Mouse (Mus musculus) frontal cortex, adult (tissue): ENCODE results near the gene Nubp2.

ENCODE experiments used
- ATAC-seq: cut with Nextera tagmentation; 2 replicates; pipeline ENCODE4 v1.9.2; 2017; ENCODE audit warnings: mild to moderate bottlenecking, moderate library complexity, mixed read lengths; ENCODE audit not compliant: low TSS enrichment

Nubp2 gene

DNA sequence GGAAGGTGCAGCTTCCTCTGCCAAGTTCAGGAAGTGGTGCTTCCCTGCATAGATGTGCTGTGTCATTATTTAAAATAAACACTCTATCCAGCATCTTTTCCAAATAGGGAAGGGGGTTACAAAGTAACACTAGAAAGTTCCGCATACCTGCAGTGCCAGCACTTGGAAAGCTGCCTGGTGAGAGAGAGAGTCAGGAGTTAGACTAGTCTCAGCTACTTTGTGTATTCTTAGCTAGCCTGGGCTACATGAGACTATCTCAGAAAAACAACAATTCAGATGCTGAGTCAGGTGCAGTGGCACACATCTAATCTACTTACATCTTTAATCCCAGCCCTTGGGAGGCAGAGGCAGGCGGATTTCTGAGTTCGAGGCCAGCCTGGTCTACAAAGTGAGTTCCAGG lies 24.4 kb downstream of the Nubp2 start:
- ATAC-seq: no peak

GRCm38 (mm10) chr17:24860076-24860475 lies 26.1 kb downstream of the Nubp2 start:
- no peak for ATAC-seq

GRCm38 (mm10) chr17:24858967-24859366 lies 27.2 kb downstream of the Nubp2 start:
- ATAC-seq: no peak

- ATAC-seq: no peak
These were observed 28.2 kb downstream of the Nubp2 start for GRCm38 (mm10) chr17:24857831-24858470.

- ATAC-seq: no peak
These were observed 29.6 kb downstream of the Nubp2 start for GRCm38 (mm10) chr17:24856589-24856988.

- peak; percentile 41; the same call in 1 of the 2 replicates for ATAC-seq
These were observed 30.2 kb downstream of the Nubp2 start for GRCm38 (mm10) chr17:24855838-24856464.

- no peak for ATAC-seq
These were observed 34.6 kb downstream of the Nubp2 start for GRCm38 (mm10) chr17:24851381-24852125.

- no peak for ATAC-seq
These were observed 35.4 kb downstream of the Nubp2 start for GRCm38 (mm10) chr17:24850773-24851127.

DNA sequence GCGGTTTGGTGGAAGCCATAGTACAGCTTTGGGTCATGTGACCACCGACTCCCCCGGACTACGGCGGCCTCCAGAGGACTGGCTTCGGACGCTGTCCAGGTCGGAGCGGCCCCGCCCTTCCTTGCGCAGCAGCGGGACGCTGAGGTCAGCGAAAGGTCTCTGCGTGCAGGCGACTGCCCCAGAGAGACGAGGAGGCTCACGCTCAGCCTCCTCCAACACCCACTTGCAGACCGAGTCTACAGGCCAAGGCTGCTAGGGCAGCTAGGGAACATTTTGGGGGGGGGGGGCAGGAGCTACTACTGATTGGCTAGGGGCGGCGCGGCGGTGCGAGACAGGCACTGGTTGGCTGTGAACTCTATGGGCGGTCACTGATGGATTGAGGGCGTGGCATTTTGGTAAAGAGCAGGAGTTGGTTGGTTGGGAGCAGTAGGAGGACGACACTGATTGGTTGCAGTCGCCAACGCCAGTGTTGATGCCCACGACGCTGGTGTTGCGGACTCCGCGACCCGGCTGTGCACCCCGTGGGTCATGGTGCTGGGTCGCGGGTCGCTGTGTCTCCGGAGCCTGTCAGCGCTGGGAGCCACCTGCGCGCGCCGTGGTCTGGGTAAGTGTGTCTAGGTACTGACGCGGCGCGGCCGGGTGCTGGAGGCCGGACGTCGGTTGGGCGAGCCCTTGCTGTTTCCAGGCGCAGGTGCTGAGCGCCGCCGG lies 35.9 kb downstream of the Nubp2 start, which contains the start of gene Fahd1:
TSS of gene Fahd1 (minus strand) at position 300 of the 708 bp plus-strand sequence.
- ATAC-seq: peak; percentile 96

DNA sequence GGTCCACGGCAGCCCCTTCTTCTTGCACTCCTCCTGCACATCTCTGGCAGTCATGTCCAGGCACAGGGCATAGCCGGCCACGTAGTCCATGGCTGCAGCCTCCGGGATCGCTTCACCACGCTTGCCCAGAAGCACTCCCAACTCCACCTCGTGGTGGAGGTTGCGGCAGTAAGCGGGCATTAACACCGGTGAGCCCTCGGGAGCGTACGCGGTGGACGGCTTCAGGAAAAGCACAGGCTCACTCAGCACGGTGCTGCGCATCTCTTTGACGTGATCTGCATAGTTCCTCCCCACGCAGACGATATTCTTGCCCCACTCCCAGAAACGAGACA lies 36.5 kb downstream of the Nubp2 start:
- ATAC-seq: peak; percentile 53; the same call in 1 of the 2 replicates

- no peak for ATAC-seq
These were observed 37.5 kb downstream of the Nubp2 start for GRCm38 (mm10) chr17:24848600-24849031.

DNA sequence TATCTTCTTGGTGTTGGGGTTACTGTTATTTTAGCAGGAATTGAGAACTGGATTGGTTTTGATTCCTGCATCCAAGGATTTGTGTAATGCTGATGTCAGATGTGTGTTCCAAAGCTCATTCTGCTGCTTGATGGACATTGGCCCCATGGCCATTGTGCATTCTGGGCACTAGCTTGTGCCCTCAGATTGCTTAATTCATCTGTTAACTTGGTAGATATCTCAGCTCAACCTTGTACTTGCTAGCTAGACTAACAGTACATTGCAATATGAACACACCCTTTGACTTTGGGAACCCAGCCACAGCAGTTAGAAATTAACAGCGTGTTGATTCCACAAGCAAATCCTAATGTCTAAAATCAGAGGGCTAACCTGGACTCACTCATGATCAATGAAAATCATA lies 38.8 kb downstream of the Nubp2 start:
- no peak for ATAC-seq

- no peak for ATAC-seq
These were observed 41.6 kb downstream of the Nubp2 start for GRCm38 (mm10) chr17:24844525-24844924.

DNA sequence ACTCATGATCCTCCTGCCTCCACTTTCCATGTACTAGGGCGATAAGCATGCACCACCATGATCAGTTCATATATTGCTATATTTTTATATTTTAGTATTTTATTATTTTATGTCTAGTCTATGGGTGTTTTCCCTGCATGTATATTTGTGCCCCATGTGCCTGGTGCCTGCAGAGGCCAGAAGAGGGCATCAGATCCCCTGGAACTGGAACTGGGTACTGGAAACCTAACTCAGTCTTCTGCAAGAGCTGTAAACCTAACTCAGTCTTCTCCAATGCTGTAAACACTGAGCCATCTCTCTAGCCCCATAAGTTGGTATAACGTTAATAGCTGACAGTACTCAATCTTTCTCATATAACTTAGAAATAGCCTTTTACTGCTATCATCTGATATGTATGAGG lies 43.5 kb downstream of the Nubp2 start:
- no peak for ATAC-seq

- no peak for ATAC-seq
These were observed 45.0 kb downstream of the Nubp2 start for GRCm38 (mm10) chr17:24841133-24841532.

DNA sequence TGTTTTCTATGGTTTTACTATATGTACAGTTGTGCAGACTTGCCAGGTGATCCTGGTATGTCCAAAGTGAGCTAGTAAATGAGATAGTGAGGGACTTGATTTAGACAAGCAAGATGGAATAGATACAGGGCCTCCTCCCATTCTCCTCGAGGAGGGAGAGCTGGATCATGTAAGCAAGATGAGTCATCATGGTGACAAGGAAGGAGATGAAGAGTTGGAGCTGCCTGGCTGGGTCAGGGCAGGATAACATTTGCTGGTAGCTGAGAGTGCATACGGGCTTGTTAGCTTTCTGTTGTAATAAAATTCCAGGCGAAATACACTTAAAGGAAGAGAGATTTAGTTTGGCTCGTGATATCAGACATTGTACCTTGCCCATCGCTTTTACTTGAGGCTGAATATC lies 45.8 kb downstream of the Nubp2 start:
- ATAC-seq: peak; percentile 77; the same call in 1 of the 2 replicates

GRCm38 (mm10) chr17:24839842-24840241 lies 46.3 kb downstream of the Nubp2 start, which contains the start of gene Hagh:
Gene Hagh, plus strand, starts transcription at chr17:24840143.
- ATAC-seq: peak; percentile 55; the same call in 1 of the 2 replicates
